Mouse (Mus musculus): ENCODE results near the gene Bhlhe40. TPM values are rescaled to one million over a fixed set of nuclear protein-coding genes. Genes with fewer than 3 reads are reported as not detected.

The Bhlhe40 gene
- polyA plus RNA-seq, 1 experiment from 2014 or later: 14.9 TPM

DNA sequence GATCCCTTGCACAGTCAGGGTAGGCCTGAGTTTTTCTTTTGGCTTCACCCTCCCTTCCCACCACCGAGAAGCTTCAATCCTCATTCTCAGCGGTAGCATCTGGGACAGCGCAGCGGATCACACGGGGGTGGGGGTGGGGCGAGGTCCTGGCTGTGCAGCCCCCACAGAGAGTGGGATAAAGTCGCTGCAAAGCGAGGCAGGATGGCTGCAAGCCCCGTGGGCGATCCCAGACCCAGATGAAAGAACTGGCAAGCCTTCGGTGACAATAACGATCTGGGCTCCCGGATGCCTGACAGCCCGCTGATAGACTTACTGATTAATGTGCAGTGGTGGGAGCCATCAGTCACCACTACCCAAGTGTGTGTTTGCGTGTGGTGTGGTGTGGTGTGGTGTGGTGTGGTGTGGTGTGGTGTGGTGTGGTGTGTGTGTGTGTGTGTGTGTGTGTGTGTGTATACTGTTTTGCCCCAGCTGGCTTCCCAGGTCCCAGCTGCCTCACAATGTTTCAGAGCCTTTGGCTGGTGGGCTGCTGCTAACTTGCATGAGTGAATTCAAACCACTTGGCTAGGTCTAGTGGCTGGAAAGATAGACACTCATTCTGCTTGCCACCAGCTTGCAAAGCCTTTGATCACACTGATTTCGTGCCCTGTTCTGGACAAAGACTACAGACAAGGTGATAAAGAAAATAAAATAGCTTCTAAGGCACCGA is 40.4 kb downstream of the Bhlhe40 start:
- H3K27ac ChIP-seq (ENCODE audit: low read length): no peak overlapping the region
- 26% methylated on average over 17 of the region's 17 CpGs for WGBS
- ATAC-seq (no peak), DNase-seq (ENCODE audit: low spot score) (no peak)
- H3K9ac ChIP-seq (replicated peaks; ENCODE audit: low read depth): no peak overlapping the region
- no peaks in the 10 kb centered on the region for H3K36me3 ChIP-seq (ENCODE audit: insufficient read depth, low read length)
- H3K9me3 ChIP-seq (ENCODE audit: low read length): no peaks in the 10 kb centered on the region
- TF ChIP-seq CTCF (IDR thresholded peaks at IDR 0.05): no peak
- no peak for TF ChIP-seq EP300 (IDR thresholded peaks at IDR 0.05)
- 0 out of 2 replicates have a peak overlapping the region, but pooled peaks have one; percentile 19 for H3K4me2 ChIP-seq (replicated peaks; ENCODE audit: low read depth, low read length)
- H3K4me1 ChIP-seq (ENCODE audit: insufficient read depth, low read depth, low read length): no peaks in the 10 kb centered on the region
- H3K27me3 ChIP-seq (replicated peaks; ENCODE audit: insufficient read depth, low read length): no peaks in the 10 kb centered on the region
- H3K4me3 ChIP-seq (ENCODE audit: low read depth, low read length): no peak overlapping the region

DNA sequence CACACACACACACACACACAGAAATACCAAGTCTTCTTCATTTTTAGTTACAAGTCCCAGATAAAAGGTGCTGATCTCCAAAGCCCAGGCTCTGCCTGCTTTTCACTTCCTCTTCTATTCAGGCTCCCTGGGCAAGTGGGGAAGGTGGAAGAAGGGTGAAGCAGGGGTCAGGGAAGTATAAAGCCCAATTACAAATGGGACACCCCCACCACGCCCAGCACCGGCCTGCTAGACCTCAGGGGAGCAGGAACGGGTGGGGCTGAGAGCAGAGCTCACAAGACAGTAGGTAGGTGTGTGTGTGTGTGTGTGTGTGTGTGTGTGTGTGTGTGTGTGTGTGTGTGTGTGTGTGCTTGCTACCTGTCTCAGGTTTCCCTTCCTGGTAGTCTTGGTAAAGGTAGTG is 42.2 kb downstream of the Bhlhe40 start:
- no peaks in the 10 kb centered on the region for H3K9me3 ChIP-seq (ENCODE audit: low read length)
- no peaks in the 10 kb centered on the region for H3K4me1 ChIP-seq (ENCODE audit: insufficient read depth, low read depth, low read length)
- no peak overlapping the region for H3K27ac ChIP-seq (ENCODE audit: low read length)
- no peak overlapping the region for H3K4me2 ChIP-seq (replicated peaks; ENCODE audit: low read depth, low read length)
- no peak overlapping the region for H3K9ac ChIP-seq (replicated peaks; ENCODE audit: low read depth)
- TF ChIP-seq CTCF (IDR thresholded peaks at IDR 0.05) (no peak), EP300 (IDR thresholded peaks at IDR 0.05) (no peak)
- 56% methylated on average over 3 of the region's 3 CpGs for WGBS
- H3K27me3 ChIP-seq (replicated peaks; ENCODE audit: insufficient read depth, low read length): no peaks in the 10 kb centered on the region
- DNase-seq (ENCODE audit: low spot score) (no peak), ATAC-seq (no peak)
- no peaks in the 10 kb centered on the region for H3K36me3 ChIP-seq (ENCODE audit: insufficient read depth, low read length)
- H3K4me3 ChIP-seq (ENCODE audit: low read depth, low read length): no peak overlapping the region

DNA sequence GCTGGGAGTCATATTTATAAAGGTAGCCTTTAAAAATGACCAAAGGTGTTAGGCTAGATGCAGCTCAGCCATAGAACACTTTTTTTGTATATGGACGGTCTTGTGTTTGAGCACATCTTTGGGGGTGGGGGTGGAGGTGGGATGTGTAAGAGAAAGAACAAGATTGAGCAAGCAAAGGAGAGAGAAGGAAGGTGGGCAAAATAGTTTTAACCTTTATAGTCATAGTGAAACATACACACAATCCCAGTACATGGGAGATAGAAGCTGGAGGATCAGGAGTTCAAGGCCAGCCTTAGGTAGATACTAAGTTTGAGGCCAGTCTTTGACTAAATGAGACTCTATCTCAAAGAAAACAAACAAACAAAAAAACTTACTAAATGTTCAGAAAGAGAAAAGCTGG is 42.7 kb downstream of the Bhlhe40 start:
- 91% methylated on average over 1 of the region's 1 CpGs for WGBS
- no peak for TF ChIP-seq EP300 (IDR thresholded peaks at IDR 0.05)
- TF ChIP-seq CTCF (IDR thresholded peaks at IDR 0.05): no peak
- Histone ChIP-seq H3K36me3 (ENCODE audit: insufficient read depth, low read length) (no peaks in the 10 kb centered on the region), H3K4me2 (replicated peaks; ENCODE audit: low read depth, low read length) (no peak overlapping the region), H3K27ac (ENCODE audit: low read length) (no peak overlapping the region), H3K27me3 (replicated peaks; ENCODE audit: insufficient read depth, low read length) (no peaks in the 10 kb centered on the region), H3K4me1 (ENCODE audit: insufficient read depth, low read depth, low read length) (no peaks in the 10 kb centered on the region), H3K9me3 (ENCODE audit: low read length) (no peaks in the 10 kb centered on the region), H3K4me3 (ENCODE audit: low read depth, low read length) (no peak overlapping the region), H3K9ac (replicated peaks; ENCODE audit: low read depth) (no peak overlapping the region)
- ATAC-seq: no peak
- DNase-seq (ENCODE audit: low spot score): no peak

DNA sequence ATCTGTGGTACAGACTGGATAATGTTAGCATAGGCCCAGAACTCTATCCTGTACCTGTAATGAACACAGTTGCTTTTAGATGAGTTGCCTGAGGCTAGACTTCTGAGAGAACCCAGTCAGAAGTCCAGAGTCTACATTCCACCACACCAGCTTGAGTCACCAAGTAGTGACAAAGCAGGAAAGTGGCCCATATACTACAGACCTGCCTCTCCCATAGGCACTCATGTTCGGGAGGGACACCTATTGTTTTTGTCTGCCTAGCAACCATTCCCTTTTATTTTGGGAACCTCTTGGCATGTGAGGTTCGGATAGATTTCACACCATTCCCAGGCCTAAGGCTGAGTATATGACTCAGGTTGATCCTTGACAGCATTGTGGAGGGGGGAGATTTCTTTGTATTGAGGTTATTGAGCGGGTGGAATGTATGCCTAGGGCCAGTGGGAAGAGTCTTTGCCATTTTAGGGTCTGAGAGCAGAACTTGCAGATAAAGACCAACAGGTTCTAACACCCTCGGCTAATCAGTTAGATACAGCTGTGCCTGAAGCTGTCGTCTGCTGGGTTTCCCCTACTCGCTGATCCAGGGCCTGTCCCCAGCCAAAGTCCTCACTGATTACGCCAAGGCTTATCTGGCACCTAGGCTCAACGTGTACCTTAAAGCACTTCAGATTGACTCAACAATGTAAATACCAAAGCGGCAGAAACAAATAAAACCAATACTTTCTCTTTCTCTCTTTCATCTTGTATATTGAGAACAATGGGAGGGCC is 44.1 kb downstream of the Bhlhe40 start:
- Histone ChIP-seq H3K27me3 (replicated peaks; ENCODE audit: insufficient read depth, low read length) (no peaks in the 10 kb centered on the region), H3K4me2 (replicated peaks; ENCODE audit: low read depth, low read length) (no peak overlapping the region), H3K4me1 (ENCODE audit: insufficient read depth, low read depth, low read length) (no peaks in the 10 kb centered on the region; the same call in none of the 2 replicates), H3K9ac (replicated peaks; ENCODE audit: low read depth) (no peak overlapping the region), H3K27ac (ENCODE audit: low read length) (no peak overlapping the region; the same call in 1 of the 2 replicates), H3K36me3 (ENCODE audit: insufficient read depth, low read length) (no peaks in the 10 kb centered on the region), H3K4me3 (ENCODE audit: low read depth, low read length) (no peak overlapping the region), H3K9me3 (ENCODE audit: low read length) (no peaks in the 10 kb centered on the region)
- 54% methylated on average over 9 of the region's 9 CpGs for WGBS
- TF ChIP-seq EP300 (IDR thresholded peaks at IDR 0.05): peak; percentile 41; the same call in 1 of the 2 replicates
- no peak for TF ChIP-seq CTCF (IDR thresholded peaks at IDR 0.05)
- ATAC-seq: peak; percentile 81
- peak; percentile 64 for DNase-seq (ENCODE audit: low spot score)

DNA sequence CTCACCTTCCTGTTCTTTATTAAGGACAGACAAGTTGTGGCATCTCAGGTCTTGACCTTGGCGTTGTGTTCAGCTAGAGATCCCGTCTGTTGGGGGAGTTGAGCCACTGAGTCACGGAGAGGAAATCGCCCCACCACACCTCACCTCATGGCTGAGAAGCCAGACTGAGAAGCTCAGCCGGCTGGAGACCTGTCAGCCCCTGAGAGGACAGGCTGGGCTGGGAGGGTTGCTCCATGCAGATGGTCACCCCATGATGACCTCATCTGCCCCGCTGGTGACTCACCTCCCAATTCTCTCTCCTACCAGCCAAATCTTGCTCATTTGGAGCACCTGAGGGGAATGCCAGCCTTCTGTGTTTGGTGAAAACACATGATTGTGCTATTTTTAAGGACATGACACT is 45.5 kb downstream of the Bhlhe40 start:
- Histone ChIP-seq H3K36me3 (ENCODE audit: insufficient read depth, low read length) (no peaks in the 10 kb centered on the region), H3K4me2 (replicated peaks; ENCODE audit: low read depth, low read length) (no peak overlapping the region), H3K27me3 (replicated peaks; ENCODE audit: insufficient read depth, low read length) (no peaks in the 10 kb centered on the region), H3K9me3 (ENCODE audit: low read length) (no peaks in the 10 kb centered on the region), H3K4me3 (ENCODE audit: low read depth, low read length) (no peak overlapping the region), H3K27ac (ENCODE audit: low read length) (no peak overlapping the region), H3K9ac (replicated peaks; ENCODE audit: low read depth) (no peak overlapping the region), H3K4me1 (ENCODE audit: insufficient read depth, low read depth, low read length) (no peaks in the 10 kb centered on the region; the same call in none of the 2 replicates)
- no peak for TF ChIP-seq EP300 (IDR thresholded peaks at IDR 0.05)
- TF ChIP-seq CTCF (IDR thresholded peaks at IDR 0.05): no peak
- WGBS: 44% methylated on average over 6 of the region's 6 CpGs
- ATAC-seq (no peak), DNase-seq (ENCODE audit: low spot score) (no peak)

DNA sequence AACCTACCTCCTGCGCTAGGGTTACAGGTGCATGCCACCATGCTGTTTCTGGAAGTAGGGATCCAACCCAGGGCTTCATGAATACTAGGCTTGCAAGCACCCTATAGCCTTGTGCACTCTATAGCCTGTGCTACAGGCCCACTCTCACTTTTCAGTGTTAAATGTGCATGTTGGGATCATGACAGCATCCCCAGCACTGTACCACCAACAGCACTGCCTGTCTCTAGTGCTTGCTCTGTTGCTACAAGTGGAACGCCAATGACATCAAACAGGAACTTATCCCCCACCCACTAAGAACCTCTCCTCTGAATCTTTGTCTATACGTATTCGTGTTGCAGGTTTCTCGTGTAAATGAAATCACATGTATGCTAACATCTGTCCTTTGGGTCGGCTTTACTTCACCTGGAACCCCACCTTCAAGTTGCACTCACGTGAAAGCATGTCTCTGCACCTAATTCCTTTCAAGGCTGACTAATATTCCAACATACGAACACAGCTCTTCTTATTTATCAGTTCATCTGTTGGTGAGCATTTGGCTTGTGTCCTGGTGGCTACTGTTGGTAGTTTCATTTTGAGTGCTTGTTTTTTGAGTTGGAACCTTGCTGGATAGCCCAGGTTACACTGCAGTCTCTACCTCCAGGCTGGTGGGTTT is 46.7 kb downstream of the Bhlhe40 start:
- no peaks in the 10 kb centered on the region for H3K9me3 ChIP-seq (ENCODE audit: low read length)
- H3K36me3 ChIP-seq (ENCODE audit: insufficient read depth, low read length): no peaks in the 10 kb centered on the region
- no peak overlapping the region for H3K4me2 ChIP-seq (replicated peaks; ENCODE audit: low read depth, low read length)
- 86% methylated on average over 8 of the region's 8 CpGs for WGBS
- no peak overlapping the region for H3K27ac ChIP-seq (ENCODE audit: low read length)
- ATAC-seq (no peak), DNase-seq (ENCODE audit: low spot score) (no peak)
- no peak overlapping the region for H3K9ac ChIP-seq (replicated peaks; ENCODE audit: low read depth)
- no peak for TF ChIP-seq EP300 (IDR thresholded peaks at IDR 0.05)
- TF ChIP-seq CTCF (IDR thresholded peaks at IDR 0.05): no peak
- no peaks in the 10 kb centered on the region; the same call in none of the 2 replicates for H3K4me1 ChIP-seq (ENCODE audit: insufficient read depth, low read depth, low read length)
- no peak overlapping the region for H3K4me3 ChIP-seq (ENCODE audit: low read depth, low read length)
- H3K27me3 ChIP-seq (replicated peaks; ENCODE audit: insufficient read depth, low read length): no peaks in the 10 kb centered on the region

Data from lung, postnatal 0 days (tissue).